In the genomic region with DNA sequence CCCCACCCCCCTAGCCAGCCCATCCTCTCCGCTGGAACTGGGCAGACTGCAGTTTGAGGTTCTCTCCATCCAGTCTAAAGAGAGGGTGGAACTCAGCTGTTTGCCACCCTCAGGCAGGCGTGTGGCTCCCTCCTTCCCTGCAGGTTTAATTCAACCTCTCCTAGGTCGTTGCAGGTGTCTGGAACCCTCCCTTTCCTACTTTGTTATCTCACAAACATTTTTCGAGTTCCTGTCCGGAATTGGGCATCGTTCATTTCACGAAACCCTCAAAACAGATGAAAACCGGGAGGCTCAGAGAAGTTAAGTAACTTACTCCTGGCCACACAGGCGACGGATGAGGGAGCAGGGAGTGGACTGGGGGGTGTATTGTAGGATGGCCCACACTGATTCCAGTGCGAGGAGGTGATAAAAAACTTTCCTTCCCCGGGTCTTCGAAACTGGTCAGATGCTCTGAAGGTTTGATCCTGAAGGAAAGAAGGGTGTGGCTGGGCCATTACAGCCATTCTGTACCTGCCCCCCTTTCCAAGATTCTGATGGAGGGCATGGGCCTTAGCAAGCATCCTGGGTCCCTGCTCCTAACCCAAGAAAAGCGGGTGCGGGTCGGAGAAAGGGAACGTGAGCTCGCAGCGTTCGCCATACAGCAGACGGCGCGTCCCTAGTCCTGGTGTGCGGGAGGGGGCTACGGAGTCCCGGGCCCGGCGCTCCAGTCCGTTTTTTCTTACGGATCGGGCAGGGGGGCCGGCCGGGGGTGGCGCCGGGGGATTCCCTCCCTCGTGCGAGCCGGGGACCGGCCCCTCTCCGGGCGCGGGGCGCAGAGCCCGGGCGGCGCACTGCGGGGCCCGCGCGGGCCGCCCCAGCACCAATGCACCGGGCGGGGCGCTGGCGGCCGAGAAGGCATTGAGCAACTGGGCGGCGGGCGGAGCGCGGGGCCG, we compare ENCODE assay signal across 8 mouse cellular contexts. TPM values are rescaled to one million over a fixed set of nuclear protein-coding genes. Genes with fewer than 3 reads are reported as not detected.
DNase-seq lines count a peak whose midpoint lies in the region; ATAC-seq and TF ChIP-seq lines count a peak whose summit lies in the region.

Gene Rspo1, plus strand, starts transcription at position 760 of the 932 bp plus-strand sequence.

- no peak for TF ChIP-seq POLR2A in ES-Bruce4 (IDR thresholded peaks at IDR 0.05; ENCODE audit: insufficient read depth, low read length)

- peak within 1 kb of the TSS; percentile 67 for H3K4me3 ChIP-seq in ES-Bruce4 (ENCODE audit: low read depth, low read length)
- H3K4me3 ChIP-seq in forebrain, embryonic 15.5 days: peak within 1 kb of the TSS; percentile 40
- peak within 1 kb of the TSS; percentile 41 for H3K4me3 ChIP-seq in intestine, postnatal 0 days (ENCODE audit: low read depth, low read length)
- H3K4me3 ChIP-seq in midbrain, embryonic 13.5 days (replicated peaks): peak within 1 kb of the TSS; percentile 42

- DNase-seq in adrenal gland, postnatal 10 days: peak; percentile 40
- no peak for DNase-seq in adrenal gland, adult 8-10 months
- DNase-seq in cerebellum, postnatal 10 days: no peak
- DNase-seq in T-cell, adult 2 months (ENCODE audit: low spot score): no peak

- 2% methylated on average over 40 of the region's 62 CpGs for WGBS in forebrain, embryonic 15.5 days
- 2% methylated on average over 39 of the region's 62 CpGs for WGBS in intestine, postnatal 0 days
- 1% methylated on average over 49 of the region's 62 CpGs for WGBS in midbrain, embryonic 13.5 days

- no peak for TF ChIP-seq EP300 in ES-Bruce4 (IDR thresholded peaks at IDR 0.05; ENCODE audit: insufficient read depth, low read depth, low read length)

- H3K27me3 ChIP-seq in ES-Bruce4 (ENCODE audit: control insufficient read depth, insufficient read depth, low read length, poor library complexity, severe bottlenecking): peaks cover 5% of the 10 kb centered on the region; the same call in 1 of the 2 replicates
- H3K27me3 ChIP-seq in forebrain, embryonic 15.5 days: peaks cover 67% of the 10 kb centered on the region
- peaks cover 73% of the 10 kb centered on the region for H3K27me3 ChIP-seq in intestine, postnatal 0 days (replicated peaks; ENCODE audit: control insufficient read depth, insufficient read depth, low read length)
- peaks cover 91% of the 10 kb centered on the region for H3K27me3 ChIP-seq in midbrain, embryonic 13.5 days

- ATAC-seq in forebrain, embryonic 15.5 days (replicated peaks): no peak; the same call in 1 of the 2 replicates
- 0 out of 2 replicates have a peak, but pooled peaks have one; percentile 34 for ATAC-seq in intestine, postnatal 0 days
- ATAC-seq in midbrain, embryonic 13.5 days: peak; percentile 29; the same call in 1 of the 2 replicates

- TF ChIP-seq CTCF in ES-Bruce4 (IDR thresholded peaks at IDR 0.05; ENCODE audit: low read depth, low read length): no peak
- no peak for TF ChIP-seq CTCF in intestine, postnatal 0 days (IDR thresholded peaks at IDR 0.05; ENCODE audit: low read depth)

- H3K9me3 ChIP-seq in ES-Bruce4 (replicated peaks; ENCODE audit: control insufficient read depth, insufficient read depth, low read length, poor library complexity, severe bottlenecking): no peaks in the 10 kb centered on the region
- no peaks in the 10 kb centered on the region for H3K9me3 ChIP-seq in forebrain, embryonic 15.5 days
- H3K9me3 ChIP-seq in intestine, postnatal 0 days (ENCODE audit: control insufficient read depth): no peaks in the 10 kb centered on the region
- no peaks in the 10 kb centered on the region for H3K9me3 ChIP-seq in midbrain, embryonic 13.5 days

- H3K4me2 ChIP-seq in forebrain, embryonic 15.5 days (replicated peaks): peak within 1 kb of the TSS; percentile 51
- H3K4me2 ChIP-seq in intestine, postnatal 0 days (replicated peaks; ENCODE audit: low read depth): peak within 1 kb of the TSS; percentile 79
- H3K4me2 ChIP-seq in midbrain, embryonic 13.5 days (replicated peaks): peak within 1 kb of the TSS; percentile 58

- H3K9ac ChIP-seq in ES-Bruce4 (ENCODE audit: low read depth, poor library complexity, severe bottlenecking): peak within 1 kb of the TSS; percentile 68
- peak within 1 kb of the TSS; percentile 25; the same call in 1 of the 2 replicates for H3K9ac ChIP-seq in forebrain, embryonic 15.5 days (replicated peaks)
- H3K9ac ChIP-seq in intestine, postnatal 0 days (ENCODE audit: low read depth, low read length): 0 out of 2 replicates have a peak within 1 kb of the TSS, but pooled peaks have one; percentile 37
- H3K9ac ChIP-seq in midbrain, embryonic 13.5 days (replicated peaks): peak within 1 kb of the TSS; percentile 55

- H3K4me1 ChIP-seq in ES-Bruce4 (ENCODE audit: control insufficient read depth, insufficient read depth, low read length): no peaks in the 10 kb centered on the region
- peaks cover 21% of the 10 kb centered on the region for H3K4me1 ChIP-seq in forebrain, embryonic 15.5 days
- no peaks in the 10 kb centered on the region for H3K4me1 ChIP-seq in intestine, postnatal 0 days (replicated peaks; ENCODE audit: control insufficient read depth, insufficient read depth, low read length)
- H3K4me1 ChIP-seq in midbrain, embryonic 13.5 days (replicated peaks): peaks cover 46% of the 10 kb centered on the region

- no peak within 1 kb of the TSS for H3K27ac ChIP-seq in ES-Bruce4 (ENCODE audit: insufficient read depth, low read length)
- no peak within 1 kb of the TSS for H3K27ac ChIP-seq in forebrain, embryonic 15.5 days (replicated peaks)
- H3K27ac ChIP-seq in intestine, postnatal 0 days (ENCODE audit: low read depth, low read length): no peak within 1 kb of the TSS
- H3K27ac ChIP-seq in midbrain, embryonic 13.5 days: no peak within 1 kb of the TSS

- no peaks in the 10 kb centered on the region for H3K36me3 ChIP-seq in ES-Bruce4 (ENCODE audit: control insufficient read depth, insufficient read depth, low read length, poor library complexity, severe bottlenecking)
- H3K36me3 ChIP-seq in forebrain, embryonic 15.5 days: no peaks in the 10 kb centered on the region
- no peaks in the 10 kb centered on the region for H3K36me3 ChIP-seq in intestine, postnatal 0 days (ENCODE audit: control insufficient read depth, insufficient read depth)
- no peaks in the 10 kb centered on the region for H3K36me3 ChIP-seq in midbrain, embryonic 13.5 days

RNA-seq across cellular contexts. Expression of gene Rspo1, which starts in this region (rescaled TPM):
- total RNA-seq in adrenal gland, postnatal 10 days (2021): 1 to 10 TPM; 5.2 to 6.0 TPM
- total RNA-seq in adrenal gland, adult 8-10 months (2022): 1 to 10 TPM; 4.4 to 6.3 (median 6.0) TPM
- polyA plus RNA-seq in ES-Bruce4 (2011; ENCODE audit: insufficient read depth, insufficient read length, low read depth, missing spikeins): 1.9 and 2.5 TPM in 2 replicates
- polyA plus RNA-seq in forebrain, embryonic 15.5 days (2015; fragmentation: Nextera tagmentation; extraction: Ambion mirVana): 2.7 and 4.5 TPM in 2 replicates
- 5.5 and 5.7 TPM in 2 replicates for polyA plus RNA-seq in intestine, postnatal 0 days (2015; fragmentation: Nextera tagmentation; extraction: Ambion mirVana)
- polyA plus RNA-seq in midbrain, embryonic 13.5 days (2015; fragmentation: Nextera tagmentation; extraction: Ambion mirVana): 3.5 and 7.6 TPM in 2 replicates
